Mouse (Mus musculus) embryonic facial prominence, embryonic 11.5 days (tissue): ENCODE data around the gene Tango6. TPM values are rescaled to one million over a fixed set of nuclear protein-coding genes. Genes with fewer than 3 reads are reported as not detected.

ENCODE experiments used
- ATAC-seq: fragments of 200-750 bp; cut with Nextera tagmentation; replicated peaks from 2 replicates; pipeline ENCODE4 v1.8.0; 2017; ENCODE audit warnings: low read depth; ENCODE audit not compliant: insufficient number of reproducible peaks, low FRiP score, low TSS enrichment
- DNase-seq: peaks from one replicate; pipeline ENCODE4 v3.0.0-alpha.2; 2015; ENCODE audit warnings: low spot score
- H3K27ac ChIP-seq: fragments of 300-500 bp; sonication (generic); replicated peaks from 2 replicates; pipeline ENCODE4 v1.5.1; 2014; ENCODE audit warnings: mild to moderate bottlenecking, low read depth, low read length, control low read depth
- H3K27me3 ChIP-seq: fragments of 300-500 bp; sonication (generic); 2 replicates; pipeline ENCODE4 v1.6.1; 2014; ENCODE audit warnings: mild to moderate bottlenecking, low read length, moderate library complexity, mixed read lengths; ENCODE audit not compliant: control insufficient read depth, insufficient read depth
- H3K36me3 ChIP-seq: fragments of 300-500 bp; sonication (generic); replicated peaks from 2 replicates; pipeline ENCODE4 v1.6.1; 2014; ENCODE audit warnings: low read depth, mild to moderate bottlenecking, low read length, moderate library complexity, mixed read lengths; ENCODE audit not compliant: control insufficient read depth, insufficient read depth
- H3K4me1 ChIP-seq: fragments of 300-500 bp; sonication (generic); 2 replicates; pipeline ENCODE4 v1.6.1; 2014; ENCODE audit warnings: low read length, mixed read lengths; ENCODE audit not compliant: control insufficient read depth, insufficient read depth
- H3K4me2 ChIP-seq: fragments of 300-500 bp; sonication (generic); 2 replicates; pipeline ENCODE4 v1.6.1; 2014; ENCODE audit warnings: low read depth, mild to moderate bottlenecking, control low read depth, low read length, moderate library complexity
- H3K4me3 ChIP-seq: fragments of 300-500 bp; sonication (generic); 2 replicates; pipeline ENCODE4 v1.5.1; 2014; ENCODE audit warnings: low read depth, low read length, control low read depth
- H3K9ac ChIP-seq: fragments of 300-500 bp; sonication (generic); replicated peaks from 2 replicates; pipeline ENCODE4 v1.6.1; 2014; ENCODE audit warnings: mild to moderate bottlenecking, control low read depth, low read length
- H3K9me3 ChIP-seq: fragments of 300-500 bp; sonication (generic); replicated peaks from 2 replicates; pipeline ENCODE4 v1.6.1; 2016; ENCODE audit warnings: mild to moderate bottlenecking, low read length, inconsistent platforms, mixed read lengths; ENCODE audit not compliant: control insufficient read depth
- WGBS: fragments of 180-500 bp; shearing (Covaris S2); extraction: QIAGEN DNeasy Blood & Tissue Kit; methylation state at CpG from one replicate; pipeline ENCODE4 v1.1.7; 2014; 5-methylcytosine and 5-hydroxymethylcytosine counted together
- polyA plus RNA-seq: library from polyadenylated mRNA; unstranded; fragments of >200 nt; fragmentation: Nextera tagmentation; extraction: Ambion mirVana; gene quantifications from 2 replicates; pipeline ENCODE4 v1.2.1, GENCODE M21; 2014

The Tango6 gene
- polyA plus RNA-seq, 1 experiment from 2014 or later, result 6.9 TPM

DNA sequence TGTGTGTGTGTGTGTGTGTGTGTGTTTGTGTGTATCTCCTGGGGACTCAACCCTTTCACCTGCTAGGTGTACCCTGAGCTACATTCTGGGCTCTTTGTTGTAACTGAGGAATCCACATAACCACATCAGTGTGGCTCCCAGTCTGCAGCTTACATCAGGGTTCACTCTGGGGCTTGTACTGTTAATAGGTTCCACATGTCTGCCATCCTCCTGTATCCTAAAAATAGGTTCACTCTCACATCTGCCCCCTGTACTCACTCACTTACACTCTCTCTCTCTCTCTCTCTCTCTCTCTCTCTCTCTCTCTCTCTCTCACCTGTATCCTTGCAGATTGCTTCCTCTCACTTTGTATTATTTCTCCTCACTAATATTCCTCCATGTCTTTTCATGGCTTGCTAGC is 51.4 kb downstream of the Tango6 start:
- H3K27me3 ChIP-seq, result no peaks in the 10 kb centered on the region
- H3K4me1 ChIP-seq, result peaks cover 2% of the 10 kb centered on the region; the same call in 1 of the 2 replicates
- H3K4me2 ChIP-seq, result no peak overlapping the region
- H3K4me3 ChIP-seq, result no peak overlapping the region
- H3K9me3 ChIP-seq, result no peaks in the 10 kb centered on the region
- 0 out of 2 replicates have a peak overlapping the region, but pooled peaks have one; percentile 20 for H3K27ac ChIP-seq
- no peak overlapping the region for H3K9ac ChIP-seq
- no peaks in the 10 kb centered on the region for H3K36me3 ChIP-seq
- ATAC-seq (0 out of 2 replicates have a peak, but pooled peaks have one; percentile 72), DNase-seq (peak; percentile 87)

DNA sequence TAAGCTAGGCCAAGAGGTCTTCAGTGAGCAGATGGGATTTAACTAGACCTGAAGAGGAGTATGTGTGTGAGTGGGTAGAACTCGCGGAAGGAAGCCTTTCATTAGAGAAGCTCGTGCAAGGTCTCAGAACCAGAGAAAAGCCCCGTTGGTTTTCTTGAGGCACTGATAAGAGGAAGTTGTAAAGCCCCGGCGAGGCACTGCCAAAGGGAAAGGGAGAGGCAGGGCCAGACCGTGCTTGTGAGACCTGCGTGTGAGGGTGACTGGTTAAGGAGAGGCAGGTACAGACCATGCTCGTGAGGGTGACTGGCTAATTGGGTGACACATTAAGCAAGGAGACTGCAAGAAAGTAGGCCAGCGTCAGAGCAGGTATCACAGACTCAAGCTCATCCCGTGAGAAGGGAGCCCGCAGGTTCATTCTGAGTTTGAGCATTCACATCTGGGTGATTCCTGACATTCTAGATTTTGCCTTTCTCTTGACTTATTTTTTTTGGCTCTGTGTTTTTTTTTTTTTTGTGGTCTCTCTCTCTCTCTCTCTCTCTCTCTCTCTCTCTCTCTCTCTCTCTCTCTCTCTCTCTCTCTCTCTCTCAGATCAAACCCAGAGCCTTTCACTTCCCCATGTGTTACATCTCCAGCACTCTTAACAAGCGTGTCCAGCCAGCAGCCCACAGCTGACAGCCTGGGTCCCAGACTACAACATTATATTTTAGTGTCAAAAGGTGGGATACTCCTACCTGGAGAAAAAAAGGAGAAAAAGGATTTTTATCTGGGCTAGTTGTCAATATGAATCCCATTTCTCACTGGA is 54.2 kb downstream of the Tango6 start:
- WGBS, result 81% methylated on average over 13 of the region's 13 CpGs
- ATAC-seq (no peak), DNase-seq (no peak)
- Histone ChIP-seq H3K36me3 (no peaks in the 10 kb centered on the region), H3K27me3 (no peaks in the 10 kb centered on the region), H3K4me1 (peaks cover 2% of the 10 kb centered on the region; the same call in 1 of the 2 replicates), H3K4me3 (no peak overlapping the region), H3K9ac (no peak overlapping the region), H3K9me3 (no peaks in the 10 kb centered on the region), H3K4me2 (no peak overlapping the region), H3K27ac (no peak overlapping the region)

DNA sequence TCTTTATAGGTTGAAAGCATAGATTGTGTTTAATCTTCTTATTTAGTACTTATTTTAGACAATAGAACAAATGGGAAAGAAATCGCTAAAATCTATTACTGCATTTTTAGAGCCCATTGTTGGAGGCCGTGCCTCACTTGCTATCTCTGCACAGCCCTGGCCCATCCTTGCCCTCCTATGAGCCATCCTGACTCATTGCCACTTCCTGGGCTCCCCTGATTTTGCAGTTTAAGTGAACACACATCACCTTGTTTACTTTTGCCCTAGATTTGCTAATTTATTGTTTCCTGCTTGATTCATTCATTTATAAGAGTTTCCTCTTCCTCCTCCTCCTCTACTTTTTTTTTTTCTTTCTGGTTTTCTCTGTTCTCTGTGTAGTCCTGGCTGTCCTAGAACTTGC is 55.0 kb downstream of the Tango6 start:
- Histone ChIP-seq H3K4me2 (no peak overlapping the region), H3K36me3 (no peaks in the 10 kb centered on the region)
- WGBS, result 88% methylated on average over 2 of the region's 2 CpGs

DNA sequence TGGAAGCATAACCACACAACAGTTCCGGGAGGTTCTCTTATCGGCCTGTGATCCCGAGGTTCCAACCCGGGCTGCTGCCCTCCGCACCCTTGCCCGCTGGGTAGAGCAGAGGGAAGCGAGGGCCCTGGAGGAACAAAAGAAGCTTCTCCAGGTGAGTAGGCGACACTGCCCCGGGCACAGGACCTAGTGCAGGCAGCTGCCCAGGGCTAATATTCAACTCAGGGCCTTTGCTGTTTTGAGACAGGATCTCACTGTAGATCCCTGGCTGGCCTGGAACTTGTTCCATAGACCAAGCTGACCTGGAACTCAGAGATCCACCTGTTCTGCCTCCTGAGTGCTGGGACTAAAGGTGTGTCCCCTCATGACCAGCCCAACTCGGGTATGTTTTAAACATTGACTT is 59.5 kb downstream of the Tango6 start:
- ATAC-seq, result no peak
- Histone ChIP-seq H3K36me3 (no peaks in the 10 kb centered on the region; the same call in none of the 2 replicates), H3K27me3 (no peaks in the 10 kb centered on the region), H3K4me1 (no peaks in the 10 kb centered on the region), H3K27ac (no peak overlapping the region), H3K4me2 (no peak overlapping the region), H3K9me3 (no peaks in the 10 kb centered on the region), H3K4me3 (no peak overlapping the region), H3K9ac (no peak overlapping the region)
- DNase-seq, result no peak
- 94% methylated on average over 10 of the region's 10 CpGs for WGBS

More for the DNA sequence above, 55.0 kb downstream of the Tango6 start:
- no peak overlapping the region for H3K4me3 ChIP-seq
- no peaks in the 10 kb centered on the region for H3K27me3 ChIP-seq
- no peaks in the 10 kb centered on the region for H3K9me3 ChIP-seq
- peaks cover 2% of the 10 kb centered on the region; the same call in 1 of the 2 replicates for H3K4me1 ChIP-seq
- ATAC-seq (no peak), DNase-seq (no peak)
- H3K27ac ChIP-seq, result no peak overlapping the region
- no peak overlapping the region for H3K9ac ChIP-seq

DNA sequence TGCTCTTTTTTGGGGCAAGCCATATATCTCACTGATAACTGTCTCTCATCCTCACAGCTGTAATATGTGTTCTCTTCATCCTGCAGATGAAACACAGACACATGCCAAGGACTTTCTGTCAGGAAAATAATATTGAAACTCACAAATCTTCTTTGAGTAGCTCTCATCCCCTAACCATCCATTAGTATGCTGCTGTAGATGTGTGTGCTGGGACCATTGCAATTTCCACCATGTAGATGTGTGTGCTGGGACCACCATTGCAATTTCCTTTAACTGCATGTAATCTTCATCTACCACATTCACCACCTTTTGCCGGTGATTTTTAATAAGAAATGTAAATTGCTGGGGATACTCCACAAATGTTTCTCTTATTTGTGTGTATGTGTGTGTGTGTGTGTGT is 60.5 kb downstream of the Tango6 start:
- Histone ChIP-seq H3K27me3 (no peaks in the 10 kb centered on the region), H3K4me2 (no peak overlapping the region), H3K36me3 (no peaks in the 10 kb centered on the region; the same call in none of the 2 replicates), H3K4me1 (no peaks in the 10 kb centered on the region), H3K9me3 (no peaks in the 10 kb centered on the region), H3K4me3 (no peak overlapping the region), H3K27ac (no peak overlapping the region), H3K9ac (no peak overlapping the region)
- DNase-seq, result no peak
- 96% methylated on average over 1 of the region's 1 CpGs for WGBS
- ATAC-seq, result no peak

DNA sequence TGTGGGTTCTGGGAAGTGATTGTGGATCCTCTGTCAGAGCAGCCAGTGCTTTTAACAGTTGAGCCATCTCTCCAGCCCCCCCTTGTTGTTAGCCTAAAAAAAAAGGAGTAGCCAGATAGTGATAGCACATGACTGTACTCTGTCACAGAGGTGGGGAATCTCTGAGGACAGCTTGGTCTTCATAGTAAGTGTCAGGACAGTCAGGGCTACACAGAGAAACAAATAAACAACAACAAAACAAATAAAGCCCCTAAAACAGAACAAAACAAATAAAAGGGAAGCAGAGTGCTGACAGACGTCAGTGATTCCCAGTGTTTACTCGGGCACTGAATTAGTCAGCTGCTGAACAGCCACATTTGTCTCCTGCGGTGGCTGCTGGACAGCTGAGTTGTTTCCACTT is 70.6 kb downstream of the Tango6 start:
- no peak overlapping the region for H3K27ac ChIP-seq
- H3K9ac ChIP-seq, result no peak overlapping the region
- no peaks in the 10 kb centered on the region for H3K36me3 ChIP-seq
- 58% methylated on average over 3 of the region's 3 CpGs for WGBS
- no peaks in the 10 kb centered on the region for H3K4me1 ChIP-seq
- H3K9me3 ChIP-seq, result no peaks in the 10 kb centered on the region
- DNase-seq (no peak), ATAC-seq (no peak)
- H3K4me3 ChIP-seq, result no peak overlapping the region
- no peaks in the 10 kb centered on the region for H3K27me3 ChIP-seq
- H3K4me2 ChIP-seq, result no peak overlapping the region

DNA sequence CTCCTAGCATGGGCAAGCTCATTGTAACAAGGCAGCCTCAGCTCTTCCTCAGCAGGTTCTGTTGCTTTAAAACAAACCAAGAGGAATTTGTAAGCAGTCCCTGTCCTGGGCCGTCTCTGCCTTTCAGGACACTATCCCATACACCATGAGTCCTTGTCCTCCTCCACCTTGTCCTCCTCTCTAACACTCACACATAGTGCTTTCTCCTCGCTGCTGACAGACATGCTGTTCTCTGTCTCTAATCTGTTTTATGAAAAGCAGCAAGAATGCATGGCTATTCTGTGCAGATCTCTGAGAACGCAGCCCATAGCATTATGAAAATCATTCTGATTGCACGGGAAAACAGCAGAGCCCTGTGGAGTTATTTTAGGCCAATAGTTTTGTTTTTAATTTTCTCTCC is 78.4 kb downstream of the Tango6 start:
- Histone ChIP-seq H3K9ac (no peak overlapping the region), H3K36me3 (no peaks in the 10 kb centered on the region), H3K4me3 (no peak overlapping the region), H3K27me3 (no peaks in the 10 kb centered on the region), H3K27ac (0 out of 2 replicates have a peak overlapping the region, but pooled peaks have one; percentile 24), H3K9me3 (no peaks in the 10 kb centered on the region), H3K4me1 (no peaks in the 10 kb centered on the region), H3K4me2 (no peak overlapping the region)
- DNase-seq (no peak), ATAC-seq (no peak)
- WGBS, result 40% methylated on average over 4 of the region's 4 CpGs

DNA sequence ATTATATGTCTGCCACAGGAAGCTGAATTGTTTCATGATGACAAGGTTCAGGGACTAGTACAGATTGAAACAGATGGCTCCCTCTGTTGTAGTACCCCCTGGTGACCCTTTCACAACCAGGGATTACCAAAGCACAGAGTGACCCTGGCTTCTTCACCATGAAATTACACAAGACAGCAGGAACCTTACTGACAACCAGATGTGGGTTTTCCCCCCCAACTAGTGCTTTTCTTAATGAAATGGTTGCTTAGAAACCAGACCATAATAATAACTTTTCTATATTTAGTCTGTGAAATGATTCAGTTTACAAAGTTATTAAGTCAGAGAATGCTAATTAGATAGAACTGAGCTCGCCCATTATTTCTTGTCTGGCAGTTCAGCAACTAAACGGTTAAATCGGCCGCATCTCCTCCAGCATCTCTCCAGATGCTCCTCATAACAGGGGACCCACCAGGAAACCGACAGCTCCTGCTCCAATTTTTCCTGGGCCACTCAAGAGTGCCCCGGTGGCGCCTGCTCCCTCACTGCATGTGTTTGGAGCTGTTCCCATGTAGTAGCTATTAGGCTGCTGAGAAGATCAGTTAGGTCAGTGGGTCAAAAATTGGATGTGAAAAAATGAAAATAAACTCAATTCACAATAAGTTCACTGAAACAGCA is 79.1 kb downstream of the Tango6 start:
- no peaks in the 10 kb centered on the region for H3K4me1 ChIP-seq
- H3K9ac ChIP-seq, result no peak overlapping the region
- DNase-seq (peak; percentile 66), ATAC-seq (no peak)
- H3K4me2 ChIP-seq, result no peak overlapping the region
- no peaks in the 10 kb centered on the region for H3K27me3 ChIP-seq
- 21% methylated on average over 7 of the region's 7 CpGs for WGBS
- H3K9me3 ChIP-seq, result no peaks in the 10 kb centered on the region
- H3K36me3 ChIP-seq, result no peaks in the 10 kb centered on the region
- no peak overlapping the region for H3K4me3 ChIP-seq
- no peak overlapping the region for H3K27ac ChIP-seq
